Mouse (Mus musculus) forebrain, postnatal 0 days (tissue): ENCODE results near the gene Slc4a11. TPM values are rescaled to one million over a fixed set of nuclear protein-coding genes. Genes with fewer than 3 reads are reported as not detected.

Experiments used
- ATAC-seq: fragments of 200-750 bp; cut with Nextera tagmentation; 2 replicates; pipeline ENCODE4 v1.8.0; 2017; ENCODE audit warnings: mild to moderate bottlenecking, moderate library complexity
- DNase-seq: peaks from one replicate; pipeline ENCODE4 v3.0.0-alpha.2; 2015
- H3K27ac ChIP-seq: fragments of 300-500 bp; sonication (generic); 2 replicates; pipeline ENCODE4 v1.5.1; 2014; ENCODE audit warnings: low read depth, mild to moderate bottlenecking, antibody characterized with exemption, low read length, moderate library complexity, mixed read lengths
- H3K27me3 ChIP-seq: fragments of 300-500 bp; sonication (generic); 2 replicates; pipeline ENCODE4 v1.6.1; 2014; ENCODE audit warnings: mild to moderate bottlenecking, low read length, mixed read lengths; ENCODE audit not compliant: insufficient read depth
- H3K36me3 ChIP-seq: fragments of 300-500 bp; sonication (generic); 2 replicates; pipeline ENCODE4 v1.6.1; 2014; ENCODE audit warnings: mild to moderate bottlenecking, moderate library complexity; ENCODE audit not compliant: insufficient read depth
- H3K4me1 ChIP-seq: fragments of 300-500 bp; sonication (generic); 2 replicates; pipeline ENCODE4 v1.6.1; 2014; ENCODE audit warnings: antibody characterized with exemption; ENCODE audit not compliant: insufficient read depth
- H3K4me2 ChIP-seq: fragments of 300-500 bp; sonication (generic); 2 replicates; pipeline ENCODE4 v1.6.1; 2014; ENCODE audit warnings: low read depth, mild to moderate bottlenecking, moderate library complexity
- H3K4me3 ChIP-seq: fragments of 300-500 bp; sonication (generic); 2 replicates; pipeline ENCODE4 v1.5.1; 2014; ENCODE audit warnings: low read depth, low read length, mixed read lengths
- H3K9ac ChIP-seq: fragments of 300-500 bp; sonication (generic); 2 replicates; pipeline ENCODE4 v1.6.1; 2014; ENCODE audit warnings: mild to moderate bottlenecking
- H3K9me3 ChIP-seq: fragments of 300-500 bp; sonication (generic); 2 replicates; pipeline ENCODE4 v1.6.1; 2016; ENCODE audit warnings: low read length
- CTCF ChIP-seq: sonication (generic); IDR thresholded peaks from 2 replicates; pipeline ENCODE4 v1.5.1; 2016; ENCODE audit warnings: antibody characterized with exemption, control low read depth, low read depth
- WGBS: fragments of 180-500 bp; shearing (Covaris S2); extraction: QIAGEN DNeasy Blood & Tissue Kit; methylation state at CpG from one replicate; pipeline ENCODE4 v1.1.7; 2014; 5-methylcytosine and 5-hydroxymethylcytosine counted together
- polyA plus RNA-seq: library from polyadenylated mRNA; unstranded; fragments of >200 nt; fragmentation: Nextera tagmentation; extraction: Ambion mirVana; gene quantifications from 2 replicates; pipeline ENCODE4 v1.2.1, GENCODE M21; 2015
- total RNA-seq: library from RNA; depleted of rRNA; stranded (reverse); fragments of >200 nt; gene quantifications from 2 replicates; pipeline ENCODE4 v1.2.3, GENCODE M21; 2014; rRNA removed

Gene Slc4a11
- total RNA-seq: 0.31 and 0.76 TPM in 2 replicates
- polyA plus RNA-seq: 0.28 and 0.51 TPM in 2 replicates

- Histone ChIP-seq H3K27me3 (peaks cover 12% of the 10 kb centered on the region; the same call in 1 of the 2 replicates), H3K4me3 (peak within 1 kb of the TSS; percentile 46), H3K4me2 (peak within 1 kb of the TSS; percentile 100), H3K4me1 (peaks cover 8% of the 10 kb centered on the region; the same call in 1 of the 2 replicates), H3K9ac (peak within 1 kb of the TSS; percentile 53), H3K9me3 (no peaks in the 10 kb centered on the region), H3K27ac (no peak within 1 kb of the TSS), H3K36me3 (no peaks in the 10 kb centered on the region)
- DNase-seq: peak; percentile 24
- no peak for TF ChIP-seq CTCF
- WGBS: 2% methylated on average over 61 of the region's 65 CpGs
- ATAC-seq: peak; percentile 58
Measured at GRCm38 (mm10) chr2:130697153-130697810, at the start of gene Slc4a11. Gene Slc4a11 (minus strand): TSS chr2:130697519.

- ATAC-seq (no peak), DNase-seq (no peak)
- no peak overlapping the region for H3K27ac ChIP-seq
- H3K4me1 ChIP-seq: no peaks in the 10 kb centered on the region
- no peak for TF ChIP-seq CTCF
- WGBS: 96% methylated on average over 1 of the region's 1 CpGs
- peaks cover 100% of the 10 kb centered on the region for H3K36me3 ChIP-seq
- no peak overlapping the region for H3K9ac ChIP-seq
- no peaks in the 10 kb centered on the region for H3K27me3 ChIP-seq
- no peak overlapping the region for H3K4me3 ChIP-seq
- no peaks in the 10 kb centered on the region for H3K9me3 ChIP-seq
- no peak overlapping the region for H3K4me2 ChIP-seq
Measured at GRCm38 (mm10) chr2:130743576-130743975, 46.3 kb upstream of the Slc4a11 start.

GRCm38 (mm10) chr2:130740096-130740495, 42.8 kb upstream of the Slc4a11 start:
- ATAC-seq: no peak
- no peak for TF ChIP-seq CTCF
- Histone ChIP-seq H3K27ac (no peak overlapping the region), H3K4me1 (no peaks in the 10 kb centered on the region), H3K9ac (no peak overlapping the region), H3K36me3 (peaks cover 99% of the 10 kb centered on the region), H3K4me2 (no peak overlapping the region), H3K27me3 (no peaks in the 10 kb centered on the region), H3K9me3 (no peaks in the 10 kb centered on the region), H3K4me3 (no peak overlapping the region)
- WGBS: 28% methylated on average over 4 of the region's 4 CpGs
- no peak for DNase-seq

- peaks cover 93% of the 10 kb centered on the region for H3K36me3 ChIP-seq
- WGBS: 84% methylated on average over 6 of the region's 6 CpGs
- ATAC-seq: no peak
Measured at GRCm38 (mm10) chr2:130738019-130738418, 40.7 kb upstream of the Slc4a11 start.

GRCm38 (mm10) chr2:130735281-130735680, 38.0 kb upstream of the Slc4a11 start:
- Histone ChIP-seq H3K9ac (no peak overlapping the region), H3K27ac (no peak overlapping the region), H3K9me3 (no peaks in the 10 kb centered on the region), H3K27me3 (no peaks in the 10 kb centered on the region), H3K4me1 (no peaks in the 10 kb centered on the region), H3K4me2 (no peak overlapping the region), H3K36me3 (peaks cover 88% of the 10 kb centered on the region), H3K4me3 (no peak overlapping the region)
- DNase-seq: no peak
- 72% methylated on average over 5 of the region's 5 CpGs for WGBS
- no peak for ATAC-seq
- no peak for TF ChIP-seq CTCF

More at GRCm38 (mm10) chr2:130738019-130738418, 40.7 kb upstream of the Slc4a11 start:
- DNase-seq: no peak
- no peak for TF ChIP-seq CTCF
- no peak overlapping the region for H3K27ac ChIP-seq
- H3K4me3 ChIP-seq: no peak overlapping the region
- no peak overlapping the region for H3K9ac ChIP-seq
- H3K4me1 ChIP-seq: no peaks in the 10 kb centered on the region
- H3K4me2 ChIP-seq: no peak overlapping the region
- no peaks in the 10 kb centered on the region for H3K9me3 ChIP-seq
- no peaks in the 10 kb centered on the region for H3K27me3 ChIP-seq

- H3K9ac ChIP-seq: no peak overlapping the region
- no peak overlapping the region for H3K27ac ChIP-seq
- no peaks in the 10 kb centered on the region for H3K27me3 ChIP-seq
- ATAC-seq (no peak), DNase-seq (no peak)
- no peak overlapping the region for H3K4me3 ChIP-seq
- TF ChIP-seq CTCF: no peak
- WGBS: 97% methylated on average over 2 of the region's 3 CpGs
- H3K4me2 ChIP-seq: no peak overlapping the region
- H3K4me1 ChIP-seq: no peaks in the 10 kb centered on the region
- H3K9me3 ChIP-seq: no peaks in the 10 kb centered on the region
- peaks cover 87% of the 10 kb centered on the region for H3K36me3 ChIP-seq
Measured at GRCm38 (mm10) chr2:130733444-130733843, 36.1 kb upstream of the Slc4a11 start.

GRCm38 (mm10) chr2:130731855-130732254, 34.5 kb upstream of the Slc4a11 start:
- no peak for TF ChIP-seq CTCF
- DNase-seq (no peak), ATAC-seq (no peak)
- Histone ChIP-seq H3K27ac (no peak overlapping the region), H3K9ac (no peak overlapping the region), H3K9me3 (no peaks in the 10 kb centered on the region), H3K27me3 (no peaks in the 10 kb centered on the region), H3K4me3 (no peak overlapping the region), H3K4me1 (no peaks in the 10 kb centered on the region), H3K4me2 (no peak overlapping the region), H3K36me3 (peaks cover 86% of the 10 kb centered on the region)
- WGBS: 74% methylated on average over 5 of the region's 5 CpGs
